Mouse (Mus musculus): ENCODE results near the gene Gchfr. TPM values are rescaled to one million over a fixed set of nuclear protein-coding genes. Genes with fewer than 3 reads are reported as not detected.

The Gchfr gene
- 0.96 and 1.3 TPM in 2 replicates for polyA plus RNA-seq (2012; rRNA removed)

- H3K4me1 ChIP-seq (ENCODE audit: control insufficient read depth, insufficient read depth, low read length), result peaks cover 4% of the 10 kb centered on the region; the same call in 1 of the 2 replicates
- TF ChIP-seq POLR2A (IDR thresholded peaks at IDR 0.05; ENCODE audit: extremely low read depth, insufficient read depth, low read length), result no peak
- no peak for TF ChIP-seq CTCF (IDR thresholded peaks at IDR 0.05; ENCODE audit: extremely low read depth, insufficient read depth, low read length)
- peak within 1 kb of the TSS; percentile 38 for H3K4me3 ChIP-seq (ENCODE audit: insufficient read depth, low read length)
- no peak within 1 kb of the TSS for H3K27ac ChIP-seq (ENCODE audit: insufficient read depth, low read length)
Observed at GRCm38 (mm10) chr2:119166901-119167865, at the start of gene Gchfr. Gene Gchfr, plus strand, starts transcription at chr2:119167773.

- TF ChIP-seq POLR2A (IDR thresholded peaks at IDR 0.05; ENCODE audit: extremely low read depth, insufficient read depth, low read length) (no peak), CTCF (IDR thresholded peaks at IDR 0.05; ENCODE audit: extremely low read depth, insufficient read depth, low read length) (no peak)
- Histone ChIP-seq H3K4me3 (ENCODE audit: insufficient read depth, low read length) (no peak overlapping the region), H3K4me1 (ENCODE audit: control insufficient read depth, insufficient read depth, low read length) (no peaks in the 10 kb centered on the region), H3K27ac (ENCODE audit: insufficient read depth, low read length) (no peak overlapping the region)
Observed at GRCm38 (mm10) chr2:119136346-119136898, 31.2 kb upstream of the Gchfr start.

- peaks cover 4% of the 10 kb centered on the region for H3K4me1 ChIP-seq (ENCODE audit: control insufficient read depth, insufficient read depth, low read length)
- H3K27ac ChIP-seq (ENCODE audit: insufficient read depth, low read length), result no peak overlapping the region
- TF ChIP-seq CTCF (IDR thresholded peaks at IDR 0.05; ENCODE audit: extremely low read depth, insufficient read depth, low read length), result no peak
- TF ChIP-seq POLR2A (IDR thresholded peaks at IDR 0.05; ENCODE audit: extremely low read depth, insufficient read depth, low read length), result no peak
- no peak overlapping the region for H3K4me3 ChIP-seq (ENCODE audit: insufficient read depth, low read length)
Observed at GRCm38 (mm10) chr2:119145199-119145598, 22.4 kb upstream of the Gchfr start.

GRCm38 (mm10) chr2:119146435-119146834 lies 21.1 kb upstream of the Gchfr start:
- Histone ChIP-seq H3K4me1 (ENCODE audit: control insufficient read depth, insufficient read depth, low read length) (peaks cover 4% of the 10 kb centered on the region), H3K27ac (ENCODE audit: insufficient read depth, low read length) (no peak overlapping the region), H3K4me3 (ENCODE audit: insufficient read depth, low read length) (no peak overlapping the region)
- TF ChIP-seq CTCF (IDR thresholded peaks at IDR 0.05; ENCODE audit: extremely low read depth, insufficient read depth, low read length) (no peak), POLR2A (IDR thresholded peaks at IDR 0.05; ENCODE audit: extremely low read depth, insufficient read depth, low read length) (no peak)

GRCm38 (mm10) chr2:119147160-119147678 lies 20.4 kb upstream of the Gchfr start:
- 0 out of 2 replicates have a peak overlapping the region, but pooled peaks have one; percentile 79 for H3K27ac ChIP-seq (ENCODE audit: insufficient read depth, low read length)
- H3K4me1 ChIP-seq (ENCODE audit: control insufficient read depth, insufficient read depth, low read length), result peaks cover 4% of the 10 kb centered on the region
- no peak overlapping the region for H3K4me3 ChIP-seq (ENCODE audit: insufficient read depth, low read length)
- no peak for TF ChIP-seq CTCF (IDR thresholded peaks at IDR 0.05; ENCODE audit: extremely low read depth, insufficient read depth, low read length)
- no peak for TF ChIP-seq POLR2A (IDR thresholded peaks at IDR 0.05; ENCODE audit: extremely low read depth, insufficient read depth, low read length)

- H3K4me1 ChIP-seq (ENCODE audit: control insufficient read depth, insufficient read depth, low read length), result peaks cover 4% of the 10 kb centered on the region
- H3K4me3 ChIP-seq (ENCODE audit: insufficient read depth, low read length), result no peak overlapping the region
- H3K27ac ChIP-seq (ENCODE audit: insufficient read depth, low read length), result no peak overlapping the region
- no peak for TF ChIP-seq POLR2A (IDR thresholded peaks at IDR 0.05; ENCODE audit: extremely low read depth, insufficient read depth, low read length)
- no peak for TF ChIP-seq CTCF (IDR thresholded peaks at IDR 0.05; ENCODE audit: extremely low read depth, insufficient read depth, low read length)
Observed at GRCm38 (mm10) chr2:119147775-119148174, 19.8 kb upstream of the Gchfr start.

- Histone ChIP-seq H3K27ac (ENCODE audit: insufficient read depth, low read length) (no peak overlapping the region), H3K4me3 (ENCODE audit: insufficient read depth, low read length) (no peak overlapping the region), H3K4me1 (ENCODE audit: control insufficient read depth, insufficient read depth, low read length) (peaks cover 4% of the 10 kb centered on the region)
- TF ChIP-seq POLR2A (IDR thresholded peaks at IDR 0.05; ENCODE audit: extremely low read depth, insufficient read depth, low read length) (no peak), CTCF (IDR thresholded peaks at IDR 0.05; ENCODE audit: extremely low read depth, insufficient read depth, low read length) (no peak)
Observed at GRCm38 (mm10) chr2:119152255-119152654, 15.3 kb upstream of the Gchfr start.

- Histone ChIP-seq H3K4me3 (ENCODE audit: insufficient read depth, low read length) (no peak overlapping the region), H3K4me1 (ENCODE audit: control insufficient read depth, insufficient read depth, low read length) (peaks cover 1% of the 10 kb centered on the region; the same call in 1 of the 2 replicates), H3K27ac (ENCODE audit: insufficient read depth, low read length) (no peak overlapping the region)
- TF ChIP-seq POLR2A (IDR thresholded peaks at IDR 0.05; ENCODE audit: extremely low read depth, insufficient read depth, low read length), result no peak
- no peak for TF ChIP-seq CTCF (IDR thresholded peaks at IDR 0.05; ENCODE audit: extremely low read depth, insufficient read depth, low read length)
Observed at GRCm38 (mm10) chr2:119154683-119155082, 12.9 kb upstream of the Gchfr start.

- peak overlapping the region; percentile 60; the same call in 1 of the 2 replicates for H3K4me3 ChIP-seq (ENCODE audit: insufficient read depth, low read length)
- no peak for TF ChIP-seq POLR2A (IDR thresholded peaks at IDR 0.05; ENCODE audit: extremely low read depth, insufficient read depth, low read length)
- peaks cover 1% of the 10 kb centered on the region; the same call in 1 of the 2 replicates for H3K4me1 ChIP-seq (ENCODE audit: control insufficient read depth, insufficient read depth, low read length)
- no peak overlapping the region for H3K27ac ChIP-seq (ENCODE audit: insufficient read depth, low read length)
Observed at GRCm38 (mm10) chr2:119155388-119155787, 12.2 kb upstream of the Gchfr start.
